Mouse (Mus musculus) testis, adult 2 months (tissue): ENCODE measurements around the gene Thada.

Experiments
- CTCF ChIP-seq: fragments of 200-500 bp; IDR thresholded peaks from 2 replicates; pipeline ENCODE4 v1.5.1; 2012; ENCODE audit warnings: low read depth, mild to moderate bottlenecking, inconsistent platforms, low read length, moderate library complexity; ENCODE audit not compliant: control insufficient read depth, insufficient read depth, insufficient replicate concordance
- POLR2A ChIP-seq: fragments of 200-500 bp; IDR thresholded peaks from 2 replicates; pipeline ENCODE4 v1.6.1; 2012; ENCODE audit warnings: low read depth, mild to moderate bottlenecking, inconsistent platforms, low read length, moderate library complexity; ENCODE audit not compliant: control insufficient read depth

GRCm38 (mm10) chr17:84145826-84146287 is 320.1 kb downstream of the Thada start:
- TF ChIP-seq CTCF (no peak), POLR2A (no peak)
